ENCODE assay signal across 9 mouse cellular contexts in the genomic region with DNA sequence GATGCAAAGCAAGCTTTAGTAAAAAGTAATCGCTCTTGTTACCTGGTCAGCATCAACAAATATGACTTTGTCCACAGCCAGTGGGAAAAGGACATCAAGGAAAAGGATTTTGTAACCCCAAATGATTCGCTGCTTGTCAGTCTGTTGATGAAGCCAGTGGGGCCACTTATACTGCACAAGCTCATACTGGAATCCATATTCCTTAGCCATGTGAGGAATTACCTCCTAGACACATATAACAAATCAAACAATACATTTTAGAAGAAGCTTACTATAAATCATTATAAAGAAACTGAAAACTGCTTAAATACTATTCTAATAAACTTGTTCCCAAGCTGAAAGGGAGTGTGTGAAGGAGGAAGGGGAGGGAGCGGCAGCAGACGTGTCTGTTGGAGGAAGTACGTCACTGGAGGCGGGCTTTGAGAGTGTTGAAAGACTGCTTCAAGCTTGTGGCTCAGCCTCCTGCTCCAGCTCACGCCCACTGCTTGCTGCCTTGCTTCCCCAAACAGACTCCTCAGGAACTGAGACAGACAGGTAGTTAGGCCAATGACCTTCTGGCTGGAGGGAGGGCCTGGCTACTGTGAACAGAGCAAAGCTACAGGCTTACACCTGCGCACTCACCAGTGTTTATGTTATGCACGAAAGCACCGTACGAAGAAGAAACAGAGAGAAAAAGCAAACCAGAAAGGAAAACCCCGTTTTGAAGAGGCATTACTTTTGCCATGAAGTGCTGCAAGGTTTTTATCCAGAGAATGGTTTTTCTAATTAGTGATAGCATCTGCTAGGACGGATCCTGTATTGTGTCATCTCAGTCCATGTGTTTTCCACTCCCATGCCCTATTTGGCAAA.
DNase-seq lines count a peak whose midpoint lies in the region; ATAC-seq lines count a peak whose summit lies in the region.
"Had no signal": no experiment of that assay in that cellular context is flagged by ENCODE, and none has a peak within 500 bp of the region (broad histone marks: within the 10 kb centered on the region; RNA-seq: fewer than 3 reads in every experiment).

No protein-coding gene starts in this region.

- H3K9ac ChIP-seq in forebrain, embryonic 12.5 days = peak overlapping the region; percentile 47
- peak overlapping the region; percentile 67 for H3K9ac ChIP-seq in heart, embryonic 16.5 days (ENCODE audit: low read length)
- H3K9ac ChIP-seq in liver, embryonic 13.5 days = peak overlapping the region; percentile 70
- H3K9ac ChIP-seq in stomach, embryonic 15.5 days = peak overlapping the region; percentile 38; the same call in 1 of the 2 replicates

- peak overlapping the region; percentile 75 for H3K4me2 ChIP-seq in forebrain, embryonic 12.5 days
- H3K4me2 ChIP-seq in heart, embryonic 16.5 days (ENCODE audit: low read depth, low read length) = peak overlapping the region; percentile 94
- peak overlapping the region; percentile 89 for H3K4me2 ChIP-seq in liver, embryonic 13.5 days
- H3K4me2 ChIP-seq in stomach, embryonic 15.5 days = peak overlapping the region; percentile 82

- H3K27ac ChIP-seq in forebrain, embryonic 12.5 days = peak overlapping the region; percentile 73
- peak overlapping the region; percentile 77 for H3K27ac ChIP-seq in heart, embryonic 16.5 days (ENCODE audit: low read length)
- H3K27ac ChIP-seq in liver, embryonic 13.5 days = peak overlapping the region; percentile 70
- peak overlapping the region; percentile 84 for H3K27ac ChIP-seq in stomach, embryonic 15.5 days

- ATAC-seq in cerebellum, adult (ENCODE audit: insufficient number of reproducible peaks, low FRiP score, low TSS enrichment) = peak; percentile 100
- peak; percentile 100 for ATAC-seq in forebrain, embryonic 12.5 days (ENCODE audit: low FRiP score)
- peak; percentile 100 for ATAC-seq in heart, embryonic 16.5 days (replicated peaks; ENCODE audit: extremely low read depth, insufficient read depth, low FRiP score)
- peak; percentile 100 for ATAC-seq in liver, embryonic 13.5 days (ENCODE audit: low read depth)
- peak; percentile 100 for ATAC-seq in stomach, embryonic 15.5 days (ENCODE audit: insufficient read depth, low FRiP score, low read depth)

- under 1% methylated on average over 13 of the region's 13 CpGs for WGBS in forebrain, embryonic 12.5 days
- WGBS in heart, embryonic 16.5 days = under 1% methylated on average over 13 of the region's 13 CpGs
- under 1% methylated on average over 13 of the region's 13 CpGs for WGBS in liver, embryonic 13.5 days (ENCODE audit: insufficient replicate concordance)
- WGBS in stomach, embryonic 15.5 days = under 1% methylated on average over 13 of the region's 13 CpGs

- DNase-seq in ES-CJ7 (ENCODE audit: low read depth, low spot score) = peak; percentile 99
- peak; percentile 100 for DNase-seq in kidney, postnatal 25 days
- DNase-seq in liver, embryonic 13.5 days = peak; percentile 94
- DNase-seq in neural tube, embryonic 10.5 days (ENCODE audit: extremely low spot score, low spot score) = peak; percentile 90

- H3K27me3 ChIP-seq in forebrain, embryonic 12.5 days = no peaks in the 10 kb centered on the region
- H3K27me3 ChIP-seq in heart, embryonic 16.5 days (ENCODE audit: control insufficient read depth, insufficient read depth, low read length) = no peaks in the 10 kb centered on the region
- H3K27me3 ChIP-seq in liver, embryonic 13.5 days = no peaks in the 10 kb centered on the region
- no peaks in the 10 kb centered on the region for H3K27me3 ChIP-seq in stomach, embryonic 15.5 days (replicated peaks)

- peaks cover 6% of the 10 kb centered on the region; the same call in 1 of the 2 replicates for H3K36me3 ChIP-seq in forebrain, embryonic 12.5 days (replicated peaks)
- no peaks in the 10 kb centered on the region; the same call in 1 of the 2 replicates for H3K36me3 ChIP-seq in heart, embryonic 16.5 days (ENCODE audit: control insufficient read depth, insufficient read depth)
- H3K36me3 ChIP-seq in liver, embryonic 13.5 days = no peaks in the 10 kb centered on the region
- peaks cover 4% of the 10 kb centered on the region; the same call in 1 of the 2 replicates for H3K36me3 ChIP-seq in stomach, embryonic 15.5 days

- H3K9me3 ChIP-seq in forebrain, embryonic 12.5 days = no peaks in the 10 kb centered on the region
- no peaks in the 10 kb centered on the region for H3K9me3 ChIP-seq in heart, embryonic 16.5 days (replicated peaks; ENCODE audit: control insufficient read depth, low read length)
- H3K9me3 ChIP-seq in liver, embryonic 13.5 days (replicated peaks) = no peaks in the 10 kb centered on the region
- H3K9me3 ChIP-seq in stomach, embryonic 15.5 days = no peaks in the 10 kb centered on the region

- peaks cover 7% of the 10 kb centered on the region for H3K4me1 ChIP-seq in forebrain, embryonic 12.5 days
- H3K4me1 ChIP-seq in heart, embryonic 16.5 days (ENCODE audit: control insufficient read depth, insufficient read depth, low read length) = peaks cover 5% of the 10 kb centered on the region
- H3K4me1 ChIP-seq in liver, embryonic 13.5 days (replicated peaks) = peaks cover 13% of the 10 kb centered on the region
- no peaks in the 10 kb centered on the region for H3K4me1 ChIP-seq in stomach, embryonic 15.5 days

- H3K4me3 ChIP-seq in forebrain, embryonic 12.5 days (replicated peaks) = peak overlapping the region; percentile 49
- peak overlapping the region; percentile 58 for H3K4me3 ChIP-seq in heart, embryonic 16.5 days (ENCODE audit: low read length)
- peak overlapping the region; percentile 65 for H3K4me3 ChIP-seq in liver, embryonic 13.5 days (replicated peaks)
- H3K4me3 ChIP-seq in stomach, embryonic 15.5 days (replicated peaks) = peak overlapping the region; percentile 48
- H3K4me3 ChIP-seq: myocyte had no signal

Comparison
In these comparisons a context has a peak if more than half of its experiments do, and no peak if none do; other contexts are left out.
1. Peak in every context shown above with its lines: DNase-seq, ATAC-seq, H3K4me3 ChIP-seq and H3K27ac ChIP-seq.